Mouse (Mus musculus) myocyte (in vitro differentiated cells): ENCODE measurements at regions not wholly inside any gene's neighbourhood (a gene's known extent, or its start where the extent isn't known, plus 50 kb on each side); places are given as distances from the start of the nearest gene placed in this dataset.
A peak's percentile ranks its signal among the peaks of the same experiment; 100 is the strongest.

Experiments used
- H3K27me3 ChIP-seq: one replicate; pipeline ENCODE4 v1.6.1; 2011; ENCODE audit not compliant: control insufficient read depth, insufficient read depth, insufficient read length
- H3K36me3 ChIP-seq: one replicate; pipeline ENCODE4 v1.6.1; 2011; ENCODE audit not compliant: control insufficient read depth, insufficient read depth
- H3K4me2 ChIP-seq: one replicate; pipeline ENCODE4 v1.6.1; 2011; ENCODE audit warnings: low read depth, control low read depth
- H3K4me3 ChIP-seq: one replicate; pipeline ENCODE4 v1.5.1; 2011; ENCODE audit warnings: mild to moderate bottlenecking, control low read depth, moderate library complexity
- H3K79me2 ChIP-seq: one replicate; pipeline ENCODE4 v1.6.1; 2011; ENCODE audit not compliant: control insufficient read depth, insufficient read depth
- H3ac ChIP-seq: one replicate; pipeline ENCODE4 v1.6.1; 2011; ENCODE audit not compliant: control insufficient read depth, insufficient read length
- CEBPB ChIP-seq: IDR thresholded peaks from 2 replicates; pipeline ENCODE4 v1.6.1; 2011; ENCODE audit warnings: mild to moderate bottlenecking, moderate library complexity; ENCODE audit not compliant: poor library complexity, insufficient read depth, severe bottlenecking
- E2F4 ChIP-seq: IDR thresholded peaks from one replicate; pipeline ENCODE4 v1.6.1; 2011; ENCODE audit warnings: mild to moderate bottlenecking, control low read depth, moderate library complexity; ENCODE audit not compliant: insufficient read depth
- MAX ChIP-seq: IDR thresholded peaks from one replicate; pipeline ENCODE4 v1.6.1; 2011; ENCODE audit warnings: low read depth, mild to moderate bottlenecking, control low read depth
- MYOD1 ChIP-seq, 3 experiments: IDR thresholded peaks; one replicate each; pipeline ENCODE4 v1.6.1; 2011; ENCODE audit warnings: control low read depth in 2 of 3, low read depth in 2 of 3, mild to moderate bottlenecking in 2 of 3, moderate library complexity in 1 of 3; ENCODE audit not compliant: insufficient read length in 2 of 3, control insufficient read depth in 1 of 3
- MYOG ChIP-seq, 3 experiments: IDR thresholded peaks; one replicate each; pipeline ENCODE4 v1.6.1; 2011; ENCODE audit warnings: control low read depth in 2 of 3, low read depth in 2 of 3, mild to moderate bottlenecking in 2 of 3; ENCODE audit not compliant: insufficient read length in 2 of 3, control insufficient read depth in 1 of 3, insufficient read depth in 1 of 3
- POLR2A ChIP-seq: IDR thresholded peaks from one replicate; pipeline ENCODE4 v1.6.1; 2011; ENCODE audit warnings: low read depth, mild to moderate bottlenecking, control low read depth, moderate library complexity; ENCODE audit not compliant: insufficient read length
- POLR2AphosphoS2 ChIP-seq: IDR thresholded peaks from one replicate; pipeline ENCODE4 v1.6.1; 2011; ENCODE audit warnings: low read depth, control low read depth; ENCODE audit not compliant: insufficient read length
- REST ChIP-seq: IDR thresholded peaks from one replicate; pipeline ENCODE4 v1.6.1; 2011; ENCODE audit warnings: mild to moderate bottlenecking, control low read depth, moderate library complexity; ENCODE audit not compliant: insufficient read depth, insufficient read length
- SRF ChIP-seq: IDR thresholded peaks from one replicate; pipeline ENCODE4 v1.6.1; 2011; ENCODE audit warnings: low read depth; ENCODE audit not compliant: control insufficient read depth, insufficient read length
- TCF12 ChIP-seq: IDR thresholded peaks from one replicate; pipeline ENCODE4 v1.6.1; 2011; ENCODE audit warnings: mild to moderate bottlenecking, control low read depth; ENCODE audit not compliant: poor library complexity, insufficient read depth, severe bottlenecking
- TCF3 ChIP-seq: IDR thresholded peaks from one replicate; pipeline ENCODE4 v1.6.1; 2011; ENCODE audit warnings: low read depth, control low read depth; ENCODE audit not compliant: insufficient read length
- USF1 ChIP-seq: IDR thresholded peaks from one replicate; pipeline ENCODE4 v1.6.1; 2011; ENCODE audit warnings: low read depth, mild to moderate bottlenecking, control low read depth, moderate library complexity

GRCm38 (mm10) chr6:110120406-110120805, 525.0 kb upstream of the Grm7 start:
- no peak overlapping the region for H3K4me2 ChIP-seq
- no peaks in the 10 kb centered on the region for H3K27me3 ChIP-seq
- no peaks in the 10 kb centered on the region for H3K36me3 ChIP-seq
- no peak for TF ChIP-seq E2F4
- no peak for TF ChIP-seq TCF12
- TF ChIP-seq MYOG (IDR thresholded peaks at IDR 0.05; ENCODE audit: control insufficient read depth in 1 of 3, insufficient read depth in 1 of 3, insufficient read length in 2 of 3, low read depth in 2 of 3), result no peak
- TF ChIP-seq POLR2A, result no peak
- no peak for TF ChIP-seq MYOD1 (IDR thresholded peaks at IDR 0.05; ENCODE audit: control insufficient read depth in 1 of 3, insufficient read length in 2 of 3, low read depth in 2 of 3)
- TF ChIP-seq MAX, result no peak
- TF ChIP-seq CEBPB, result no peak
- no peak for TF ChIP-seq USF1
- no peak overlapping the region for H3ac ChIP-seq
- no peaks in the 10 kb centered on the region for H3K79me2 ChIP-seq
- H3K4me3 ChIP-seq, result no peak overlapping the region

- no peak for TF ChIP-seq MAX
- TF ChIP-seq POLR2AphosphoS2, result no peak
- no peak for TF ChIP-seq TCF12
- no peak for TF ChIP-seq USF1
- TF ChIP-seq TCF3, result no peak
- Histone ChIP-seq H3K79me2 (no peaks in the 10 kb centered on the region), H3K4me2 (no peak overlapping the region), H3K27me3 (no peaks in the 10 kb centered on the region), H3K4me3 (no peak overlapping the region), H3ac (no peak overlapping the region), H3K36me3 (no peaks in the 10 kb centered on the region)
Observed at GRCm38 (mm10) chr6:110132271-110132670, 513.1 kb upstream of the Grm7 start.

- TF ChIP-seq MAX (no peak), REST (no peak), MYOG (IDR thresholded peaks at IDR 0.05; ENCODE audit: control insufficient read depth in 1 of 3, insufficient read depth in 1 of 3, insufficient read length in 2 of 3, low read depth in 2 of 3) (no peak), SRF (no peak), MYOD1 (IDR thresholded peaks at IDR 0.05; ENCODE audit: control insufficient read depth in 1 of 3, insufficient read length in 2 of 3, low read depth in 2 of 3) (no peak), TCF3 (no peak), POLR2A (no peak), POLR2AphosphoS2 (no peak), CEBPB (no peak), USF1 (no peak)
- H3K36me3 ChIP-seq, result no peaks in the 10 kb centered on the region
- no peak overlapping the region for H3ac ChIP-seq
- no peak overlapping the region for H3K4me3 ChIP-seq
- no peak overlapping the region for H3K4me2 ChIP-seq
- H3K79me2 ChIP-seq, result no peaks in the 10 kb centered on the region
- H3K27me3 ChIP-seq, result no peaks in the 10 kb centered on the region
Observed at GRCm38 (mm10) chr6:110133587-110133986, 511.8 kb upstream of the Grm7 start.

GRCm38 (mm10) chr6:110137043-110137650, 508.2 kb upstream of the Grm7 start:
- Histone ChIP-seq H3K4me3 (no peak overlapping the region), H3K4me2 (peak overlapping the region; percentile 24), H3K36me3 (no peaks in the 10 kb centered on the region), H3K79me2 (no peaks in the 10 kb centered on the region), H3ac (no peak overlapping the region), H3K27me3 (no peaks in the 10 kb centered on the region)
- TF ChIP-seq MAX (no peak), POLR2AphosphoS2 (no peak), E2F4 (no peak), REST (no peak), POLR2A (no peak), TCF12 (no peak)

GRCm38 (mm10) chr6:110139396-110139795, 506.0 kb upstream of the Grm7 start:
- Histone ChIP-seq H3K79me2 (no peaks in the 10 kb centered on the region), H3ac (no peak overlapping the region), H3K36me3 (no peaks in the 10 kb centered on the region), H3K4me2 (no peak overlapping the region), H3K4me3 (no peak overlapping the region), H3K27me3 (no peaks in the 10 kb centered on the region)
- TF ChIP-seq CEBPB, result no peak
- no peak for TF ChIP-seq POLR2AphosphoS2
- TF ChIP-seq MAX, result no peak

- Histone ChIP-seq H3K36me3 (no peaks in the 10 kb centered on the region), H3ac (no peak overlapping the region), H3K4me3 (no peak overlapping the region), H3K27me3 (no peaks in the 10 kb centered on the region), H3K79me2 (no peaks in the 10 kb centered on the region), H3K4me2 (no peak overlapping the region)
- TF ChIP-seq MAX, result no peak
- no peak for TF ChIP-seq REST
- no peak for TF ChIP-seq MYOG (IDR thresholded peaks at IDR 0.05; ENCODE audit: control insufficient read depth in 1 of 3, insufficient read depth in 1 of 3, insufficient read length in 2 of 3, low read depth in 2 of 3)
- TF ChIP-seq CEBPB, result no peak
- TF ChIP-seq MYOD1 (IDR thresholded peaks at IDR 0.05; ENCODE audit: control insufficient read depth in 1 of 3, insufficient read length in 2 of 3, low read depth in 2 of 3), result no peak
- no peak for TF ChIP-seq USF1
- TF ChIP-seq E2F4, result no peak
- no peak for TF ChIP-seq POLR2A
- TF ChIP-seq SRF, result no peak
- no peak for TF ChIP-seq TCF3
- no peak for TF ChIP-seq TCF12
- TF ChIP-seq POLR2AphosphoS2, result no peak
Observed at GRCm38 (mm10) chr6:110168539-110168938, 476.8 kb upstream of the Grm7 start.
